Mouse (Mus musculus) cerebellum, postnatal 10 days (tissue): ENCODE results near the gene Zfp672.
"Not testable (repeated sequence)": the region's sequence is repeated elsewhere in the genome, so short reads cannot be mapped to it uniquely, and the experiment has no call there.

ENCODE experiments used
- DNase-seq, 2 experiments: peaks; one replicate each; pipeline ENCODE4 v3.0.0; 2021; ENCODE audit warnings: mixed read lengths in 2 of 2

The Zfp672 gene

GRCm38 (mm10) chr11:58323570-58324340, 6.4 kb downstream of the Zfp672 start:
- peak in 1 of 2 experiments; percentile 56 for DNase-seq

GRCm38 (mm10) chr11:58322824-58323569, 7.1 kb downstream of the Zfp672 start:
- DNase-seq: peak; percentile 99

- no peak for DNase-seq
These were observed 13.3 kb downstream of the Zfp672 start for GRCm38 (mm10) chr11:58316768-58317390.

- DNase-seq: no peak
These were observed 13.8 kb downstream of the Zfp672 start for GRCm38 (mm10) chr11:58316344-58316743.

GRCm38 (mm10) chr11:58315536-58316168, 14.5 kb downstream of the Zfp672 start:
- DNase-seq: no peak

GRCm38 (mm10) chr11:58314069-58314468, 16.1 kb downstream of the Zfp672 start:
- peak; percentile 83 to 85 for DNase-seq

- peak in 1 of 2 experiments; percentile 13 for DNase-seq
These were observed 21.5 kb downstream of the Zfp672 start for GRCm38 (mm10) chr11:58308661-58309060.

- DNase-seq: peak; percentile 64 to 65
These were observed 22.6 kb downstream of the Zfp672 start for GRCm38 (mm10) chr11:58307411-58308080.

GRCm38 (mm10) chr11:58306860-58307308, 23.3 kb downstream of the Zfp672 start, which contains the start of gene Zfp692:
Zfp692 (plus strand) TSS chr11:58307069.
- DNase-seq: peak; percentile 98 to 99

GRCm38 (mm10) chr11:58305299-58305698, 24.8 kb downstream of the Zfp672 start:
- DNase-seq: not testable (repeated sequence)

GRCm38 (mm10) chr11:58303594-58303993, 26.5 kb downstream of the Zfp672 start:
- DNase-seq: no peak

GRCm38 (mm10) chr11:58302774-58303445, 27.2 kb downstream of the Zfp672 start:
- DNase-seq: no peak

GRCm38 (mm10) chr11:58301837-58302754, 28.0 kb downstream of the Zfp672 start:
- DNase-seq: peak; percentile 96 to 98

- DNase-seq: peak; percentile 84 to 88
These were observed 29.1 kb downstream of the Zfp672 start for GRCm38 (mm10) chr11:58301057-58301456.

GRCm38 (mm10) chr11:58297396-58297795, 32.7 kb downstream of the Zfp672 start:
- DNase-seq: no peak

- DNase-seq: no peak
These were observed 37.3 kb downstream of the Zfp672 start for GRCm38 (mm10) chr11:58292791-58293190.

- no peak for DNase-seq
These were observed 39.3 kb downstream of the Zfp672 start for GRCm38 (mm10) chr11:58290812-58291211.

GRCm38 (mm10) chr11:58289992-58290682, 40.0 kb downstream of the Zfp672 start:
- no peak for DNase-seq

- DNase-seq: no peak
These were observed 47.6 kb downstream of the Zfp672 start for GRCm38 (mm10) chr11:58282518-58282917.

GRCm38 (mm10) chr11:58281970-58282496, 48.1 kb downstream of the Zfp672 start:
- no peak for DNase-seq
